In the genomic region with DNA sequence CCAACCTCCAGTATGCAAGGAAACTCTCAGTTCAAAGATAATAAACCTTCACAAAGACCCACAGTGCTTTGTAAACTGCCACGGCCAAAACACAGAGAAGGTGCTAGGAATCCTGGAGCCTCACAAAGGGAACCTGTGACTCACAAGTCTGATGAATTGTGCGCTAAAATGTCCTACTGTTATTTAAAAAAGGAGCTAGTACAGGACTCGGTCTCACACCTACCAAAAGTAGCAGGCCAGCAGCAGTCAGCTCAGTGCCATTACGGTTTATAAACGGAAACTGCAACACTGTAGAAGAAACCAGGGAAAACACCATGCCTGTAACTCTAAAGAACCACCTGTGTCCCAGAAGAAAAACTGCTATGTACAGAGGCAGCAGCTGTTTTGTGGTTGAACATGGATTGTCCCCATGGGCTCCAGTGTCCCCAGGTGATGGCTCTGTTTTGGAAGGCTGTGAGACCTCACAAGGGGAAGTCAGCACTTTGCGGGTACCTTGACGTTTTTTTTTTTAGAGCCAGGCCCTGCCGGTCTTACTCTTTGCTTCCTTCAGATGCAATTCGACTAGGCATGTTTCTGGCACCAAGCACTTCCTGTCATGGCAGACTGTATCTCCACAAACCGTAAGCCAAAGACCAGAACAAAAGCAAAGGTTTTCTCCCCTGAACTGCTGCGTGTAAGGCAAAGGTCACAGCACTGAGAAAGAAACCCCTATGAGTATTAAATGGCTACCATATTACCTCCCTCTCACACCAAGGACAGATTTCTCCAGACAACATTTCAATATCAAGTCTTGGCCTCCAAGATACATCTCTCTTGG, we compare ENCODE assay signal across 15 mouse cellular contexts. TPM values are rescaled to one million over a fixed set of nuclear protein-coding genes. Genes with fewer than 3 reads are reported as not detected.
DNase-seq lines count a peak whose midpoint lies in the region; ATAC-seq and TF ChIP-seq lines count a peak whose summit lies in the region.
"Had no signal": no experiment of that assay in that cellular context is flagged by ENCODE, and none has a peak within 500 bp of the region (broad histone marks: within the 10 kb centered on the region; RNA-seq: fewer than 3 reads in every experiment).

No protein-coding gene starts in this region.

- ATAC-seq in kidney, embryonic 15.5 days (replicated peaks; ENCODE audit: low FRiP score): no peak

- H3K27ac ChIP-seq in kidney, embryonic 15.5 days: peak overlapping the region; percentile 48
- peak overlapping the region; percentile 26; the same call in 1 of the 2 replicates for H3K27ac ChIP-seq in thymus, adult 2 months (ENCODE audit: control insufficient read depth, insufficient read depth, low read length)
- H3K27ac ChIP-seq: heart, embryonic 13.5 days; neural tube, embryonic 12.5 days had no signal

- 0 out of 2 replicates have a peak, but pooled peaks cover 3% of the 10 kb centered on the region for H3K36me3 ChIP-seq in kidney, embryonic 15.5 days
- no peaks in the 10 kb centered on the region for H3K36me3 ChIP-seq in thymus, adult 2 months (ENCODE audit: control insufficient read depth, insufficient read depth, low read length)
- 0 out of 2 replicates have a peak, but pooled peaks cover 2% of the 10 kb centered on the region for H3K36me3 ChIP-seq in splenic B cell, adult 2 months (ENCODE audit: control insufficient read depth, insufficient read depth, low read length, poor library complexity, severe bottlenecking)
- H3K36me3 ChIP-seq: heart, embryonic 13.5 days; neural tube, embryonic 12.5 days had no signal

- no peaks in the 10 kb centered on the region for H3K27me3 ChIP-seq in kidney, embryonic 15.5 days
- H3K27me3 ChIP-seq in thymus, adult 2 months (ENCODE audit: control insufficient read depth, insufficient read depth, low read length): no peaks in the 10 kb centered on the region
- H3K27me3 ChIP-seq in splenic B cell, adult 2 months (ENCODE audit: control insufficient read depth, insufficient read depth, low read length, poor library complexity, severe bottlenecking): no peaks in the 10 kb centered on the region
- H3K27me3 ChIP-seq: heart, embryonic 13.5 days; neural tube, embryonic 12.5 days had no signal

- no peaks in the 10 kb centered on the region for H3K9me3 ChIP-seq in kidney, embryonic 15.5 days (replicated peaks)
- H3K9me3 ChIP-seq: heart, embryonic 13.5 days; neural tube, embryonic 12.5 days had no signal

- no peak overlapping the region for H3K4me2 ChIP-seq in kidney, embryonic 15.5 days
- H3K4me2 ChIP-seq: heart, embryonic 13.5 days; neural tube, embryonic 12.5 days had no signal

- DNase-seq in kidney, adult 9 months: no peak
- no peak for DNase-seq in thymus, adult 2 months
- no peak for DNase-seq in thymus, postnatal 36 days
- DNase-seq in ZHBTc4 (ENCODE audit: low read depth, low spot score): peak; percentile 41
- DNase-seq in splenic B cell, adult 2 months (ENCODE audit: low read depth, low spot score): peak; percentile 5
- no peak for DNase-seq in lung, postnatal 25 days (ENCODE audit: low spot score)
- DNase-seq: cerebellum, adult 11 months; cerebellum, postnatal 25 days; heart, postnatal 4 days; kidney, postnatal 14 days; layer of hippocampus, adult 9-11 months; lung, postnatal 36 days had no signal

- whole genome bisulfite sequencing in kidney, embryonic 15.5 days: 61% methylated on average over 11 of the region's 11 CpGs
- 34% methylated on average over 11 of the region's 11 CpGs for WGBS in thymus, adult 2 months

- peaks cover 62% of the 10 kb centered on the region for H3K4me1 ChIP-seq in kidney, embryonic 15.5 days
- peaks cover 12% of the 10 kb centered on the region for H3K4me1 ChIP-seq in thymus, adult 2 months (replicated peaks; ENCODE audit: control insufficient read depth, insufficient read depth, low read length)

- no peak overlapping the region for H3K4me3 ChIP-seq in kidney, embryonic 15.5 days (replicated peaks)
- no peak overlapping the region for H3K4me3 ChIP-seq in thymus, adult 2 months (ENCODE audit: control insufficient read depth, insufficient read depth, low read length)
- H3K4me3 ChIP-seq: heart, embryonic 13.5 days; neural tube, embryonic 12.5 days had no signal

- no peak overlapping the region for H3K9ac ChIP-seq in kidney, embryonic 15.5 days
- H3K9ac ChIP-seq: heart, embryonic 13.5 days; neural tube, embryonic 12.5 days had no signal

- TF ChIP-seq CTCF in thymus, adult 2 months (IDR thresholded peaks at IDR 0.05; ENCODE audit: borderline replicate concordance, control insufficient read depth, extremely low read depth, insufficient read depth, low read length, poor library complexity): no peak

- no peak for TF ChIP-seq POLR2A in thymus, adult 2 months (IDR thresholded peaks at IDR 0.05; ENCODE audit: control insufficient read depth, extremely low read depth, insufficient read depth, low read length, poor library complexity)

RNA-seq across cellular contexts. Expression of a gene that starts 35.2 kb away (rescaled TPM):
- 22.3 and 23.6 TPM in 2 replicates for polyA plus RNA-seq in kidney, embryonic 15.5 days (2015; fragmentation: Nextera tagmentation; extraction: Ambion mirVana)
- polyA plus RNA-seq in thymus, adult 2 months (2012; rRNA removed): 13.4 and 16.3 TPM in 2 replicates

RNA-seq across cellular contexts. Expression of a gene that starts 54.6 kb away (rescaled TPM):
- polyA plus RNA-seq in kidney, embryonic 15.5 days (2015; fragmentation: Nextera tagmentation; extraction: Ambion mirVana): 11.1 and 13.9 TPM in 2 replicates
- 22.0 and 22.6 TPM in 2 replicates for polyA plus RNA-seq in thymus, adult 2 months (2012; rRNA removed)

RNA-seq across cellular contexts. Expression of a gene that starts 54.9 kb away (rescaled TPM):
- 33.3 and 34.6 TPM in 2 replicates for polyA plus RNA-seq in kidney, embryonic 15.5 days (2015; fragmentation: Nextera tagmentation; extraction: Ambion mirVana)
- 18.5 and 23.0 TPM in 2 replicates for polyA plus RNA-seq in thymus, adult 2 months (2012; rRNA removed)

RNA-seq across cellular contexts. Expression of a gene that starts 56.1 kb away (rescaled TPM):
- polyA plus RNA-seq in kidney, embryonic 15.5 days (2015; fragmentation: Nextera tagmentation; extraction: Ambion mirVana): 0.18 and 0.39 TPM in 2 replicates
- 0.23 and 0.36 TPM in 2 replicates for polyA plus RNA-seq in thymus, adult 2 months (2012; rRNA removed)

Comparison
In these comparisons a context has a peak if more than half of its experiments do, and no peak if none do; other contexts are left out.
1. DNase-seq: peak in ZHBTc4 (single experiment) and splenic B cell, adult 2 months (single experiment); none in kidney, adult 9 months (single experiment), thymus, adult 2 months (single experiment), thymus, postnatal 36 days (0 of 2) and lung, postnatal 25 days (single experiment).